Mouse (Mus musculus): ENCODE data around the gene Gm15517.

- TF ChIP-seq CTCF (IDR thresholded peaks at IDR 0.05; ENCODE audit: borderline replicate concordance, insufficient read depth, low read depth, low read length) (no peak), POLR2A (IDR thresholded peaks at IDR 0.05; ENCODE audit: borderline replicate concordance, insufficient read depth, low read length) (no peak)
Measured at GRCm38 (mm10) chr7:44309475-44310284, 48.4 kb downstream of the Gm15517 start, which contains the start of gene Shank1.

All from cerebellum, adult 2 months (tissue).